Mouse (Mus musculus) natural killer cell, adult 2 months (primary cell): Measurements from ENCODE around the gene Cars.
A peak's percentile ranks its signal among the peaks of the same experiment; 100 is the strongest.

Experiments
- DNase-seq, 2 experiments: peaks; one replicate each; pipeline ENCODE4 v3.0.0; 2022; ENCODE audit warnings: low spot score in 2 of 2

Gene Cars

DNA sequence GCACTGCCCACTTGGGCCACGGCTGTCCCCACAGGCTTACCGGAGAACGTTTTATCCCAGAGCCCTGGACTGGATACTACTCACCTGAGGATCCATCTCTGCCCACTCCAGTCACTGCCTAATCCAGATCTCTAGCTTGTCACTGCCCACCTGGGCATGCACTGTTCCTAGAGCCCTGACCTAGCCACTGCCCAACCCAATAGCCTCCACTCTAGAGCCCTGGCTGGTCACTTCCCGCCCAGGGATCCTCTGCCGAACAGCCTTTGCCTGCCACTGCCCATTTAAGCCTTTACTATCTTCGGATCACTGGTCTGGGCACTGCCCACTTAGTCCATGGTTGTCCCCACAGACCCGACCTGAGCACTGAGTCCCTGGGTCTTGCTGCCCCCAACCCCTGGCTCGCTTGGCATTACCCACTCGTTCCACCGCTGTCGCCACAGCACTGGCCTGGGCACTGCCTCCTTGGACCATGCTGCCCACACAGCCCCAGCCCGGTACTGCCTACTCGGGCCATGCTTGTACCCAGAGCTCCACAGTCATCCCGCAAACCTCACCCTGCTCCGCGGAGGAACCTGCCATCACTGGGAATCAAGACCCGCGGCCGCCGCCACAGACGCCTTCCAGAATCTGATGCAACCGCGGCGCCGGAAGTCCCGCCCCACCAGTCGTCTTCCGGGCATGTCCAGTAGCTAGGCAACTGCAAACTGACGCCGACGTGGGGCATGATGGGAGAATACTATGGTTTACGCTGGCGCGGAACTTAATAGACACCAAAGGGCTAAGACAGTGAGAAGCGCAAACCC lies at the start of gene Cars:
Gene Cars (minus strand): TSS at position 663 of the 803 bp plus-strand sequence.
- peak; percentile 92 to 94 for DNase-seq

DNA sequence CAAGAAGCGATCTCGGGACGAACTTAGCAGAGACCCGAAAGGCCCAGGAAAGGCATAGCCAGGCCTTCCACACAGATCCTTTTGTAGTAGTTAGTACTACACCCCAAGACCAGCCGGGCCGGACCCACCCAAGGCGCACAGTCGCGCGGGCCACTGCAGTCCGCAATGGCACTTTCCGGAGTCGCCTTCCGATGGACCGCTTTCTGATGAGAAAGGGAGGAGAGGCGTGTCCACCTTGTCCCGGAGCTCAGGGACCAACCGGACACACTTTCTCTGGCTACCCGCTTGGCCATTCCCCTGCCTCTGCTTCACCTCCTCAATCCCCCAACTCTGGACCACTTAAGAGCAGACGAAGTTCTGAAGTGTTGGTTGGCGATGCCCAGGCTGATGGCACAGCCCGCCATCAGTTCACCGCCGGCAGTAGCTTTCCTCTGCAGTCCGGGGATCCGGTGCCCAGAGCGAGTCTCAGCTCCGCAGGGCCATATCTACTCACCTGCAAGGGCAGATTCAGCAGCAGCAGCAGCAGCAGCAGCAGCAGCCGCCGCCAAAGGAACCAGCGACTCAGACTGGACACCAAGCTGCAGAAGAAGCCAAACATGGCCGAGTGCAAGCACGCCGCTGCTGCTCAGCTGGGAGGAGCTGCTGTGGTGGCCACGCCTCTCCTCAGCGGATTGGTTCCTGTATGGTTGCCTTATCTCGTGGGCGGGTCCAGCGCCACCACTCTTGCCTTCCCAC lies 49.3 kb upstream of the Cars start, which contains the start of gene Tnfrsf22:
Gene Tnfrsf22 (minus strand): TSS at position 628 of the 735 bp plus-strand sequence.
- peak; percentile 75 to 80 for DNase-seq

DNA sequence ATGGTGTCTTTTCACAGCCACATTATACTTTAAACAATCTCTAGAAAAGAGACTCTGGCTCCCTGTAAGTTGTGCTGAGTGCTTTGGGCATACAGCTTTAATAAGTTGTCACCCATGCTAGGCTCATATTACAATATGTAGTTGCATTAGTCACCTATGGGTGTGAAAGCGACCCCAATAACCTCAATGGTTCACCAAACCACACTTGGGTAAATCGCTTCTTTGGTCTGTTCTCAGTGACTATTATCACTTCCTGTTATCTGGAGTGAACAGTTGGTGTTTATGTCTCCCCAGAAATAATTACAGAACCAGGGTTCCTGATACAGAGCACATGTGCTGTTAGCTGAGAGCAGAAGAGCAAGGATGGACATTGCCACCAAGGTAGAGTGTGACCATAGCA lies 44.1 kb upstream of the Cars start:
- peak in 1 of 2 experiments; percentile 44 for DNase-seq

DNA sequence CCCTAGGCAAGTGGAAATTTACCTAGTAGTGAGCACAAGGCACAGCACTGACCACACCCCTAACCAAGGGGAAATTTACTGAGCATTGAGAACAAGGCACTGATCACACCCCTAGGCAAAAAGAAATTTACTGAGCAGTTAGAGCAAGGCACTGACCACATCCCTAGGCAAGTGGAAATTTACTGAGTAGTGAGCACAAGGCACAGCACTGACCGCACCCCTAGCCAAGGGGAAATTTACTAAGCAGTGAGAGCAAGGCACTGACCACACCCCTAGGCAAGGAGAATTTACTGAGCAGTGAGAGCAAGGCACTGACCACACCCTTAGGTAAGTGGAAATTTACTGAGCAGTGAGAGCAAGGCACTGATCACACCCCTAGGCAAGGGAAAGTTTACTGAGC lies 36.8 kb upstream of the Cars start:
- DNase-seq, result peak; percentile 17 to 49

DNA sequence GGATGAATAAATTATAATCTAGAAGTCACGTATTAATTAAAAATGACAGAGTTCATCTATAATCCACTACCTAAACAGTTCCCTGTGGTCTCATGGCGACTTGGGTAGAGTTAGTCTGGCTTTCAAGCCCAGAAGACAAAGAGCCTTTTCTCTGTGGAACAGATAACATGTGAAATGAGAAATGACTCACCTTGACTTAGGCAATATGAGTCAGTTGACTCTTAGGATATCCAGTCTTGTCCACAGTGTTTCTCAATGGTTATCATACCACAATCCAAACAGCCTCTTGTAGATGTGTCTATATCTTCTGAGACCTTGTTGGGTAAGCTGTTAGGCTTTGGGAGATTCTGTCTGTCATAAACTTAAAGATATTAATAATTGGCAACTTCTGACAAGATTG lies 31.6 kb upstream of the Cars start:
- DNase-seq, result no peak

DNA sequence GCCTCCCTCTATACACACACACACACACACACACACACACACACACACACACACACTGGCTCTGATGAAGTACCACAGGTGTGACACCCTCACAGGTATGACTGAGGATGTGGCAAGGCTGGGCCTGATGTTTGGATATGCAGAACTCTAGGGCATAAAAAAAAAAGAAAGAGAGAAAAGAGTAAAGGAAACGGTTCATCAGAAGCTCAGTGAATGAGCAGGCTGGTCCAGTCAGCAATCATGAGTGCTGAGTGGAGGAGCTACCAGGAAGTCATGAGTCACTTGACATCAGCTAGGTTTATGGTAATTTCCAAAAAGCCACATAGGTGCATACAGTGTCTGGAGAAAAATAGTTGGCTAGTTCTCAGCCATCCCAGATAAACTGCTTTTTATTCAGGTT lies 29.6 kb upstream of the Cars start:
- peak; percentile 24 to 27 for DNase-seq

DNA sequence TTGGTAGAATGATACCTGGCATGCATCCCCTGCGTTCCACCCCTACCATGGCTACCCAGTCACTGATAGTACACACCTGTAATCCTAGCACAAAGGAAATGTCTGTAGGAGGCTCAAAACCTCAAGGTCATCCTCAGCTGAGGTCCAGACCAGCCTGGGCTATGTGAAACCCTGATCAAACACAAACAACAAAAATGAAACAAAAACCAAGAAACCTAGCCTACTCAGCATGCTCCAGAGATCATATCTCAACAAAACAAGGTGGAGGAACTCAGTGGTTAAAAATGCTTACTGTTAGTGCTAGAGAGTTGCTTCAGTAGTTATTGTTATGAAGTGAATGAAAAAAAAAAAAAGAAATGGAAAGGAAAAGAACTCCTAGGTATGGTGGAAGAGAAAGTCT lies 28.6 kb upstream of the Cars start, which contains the start of gene Tnfrsf26:
Gene Tnfrsf26 (minus strand): TSS at position 183 of the 400 bp plus-strand sequence.
- DNase-seq, result peak; percentile 25 to 34

DNA sequence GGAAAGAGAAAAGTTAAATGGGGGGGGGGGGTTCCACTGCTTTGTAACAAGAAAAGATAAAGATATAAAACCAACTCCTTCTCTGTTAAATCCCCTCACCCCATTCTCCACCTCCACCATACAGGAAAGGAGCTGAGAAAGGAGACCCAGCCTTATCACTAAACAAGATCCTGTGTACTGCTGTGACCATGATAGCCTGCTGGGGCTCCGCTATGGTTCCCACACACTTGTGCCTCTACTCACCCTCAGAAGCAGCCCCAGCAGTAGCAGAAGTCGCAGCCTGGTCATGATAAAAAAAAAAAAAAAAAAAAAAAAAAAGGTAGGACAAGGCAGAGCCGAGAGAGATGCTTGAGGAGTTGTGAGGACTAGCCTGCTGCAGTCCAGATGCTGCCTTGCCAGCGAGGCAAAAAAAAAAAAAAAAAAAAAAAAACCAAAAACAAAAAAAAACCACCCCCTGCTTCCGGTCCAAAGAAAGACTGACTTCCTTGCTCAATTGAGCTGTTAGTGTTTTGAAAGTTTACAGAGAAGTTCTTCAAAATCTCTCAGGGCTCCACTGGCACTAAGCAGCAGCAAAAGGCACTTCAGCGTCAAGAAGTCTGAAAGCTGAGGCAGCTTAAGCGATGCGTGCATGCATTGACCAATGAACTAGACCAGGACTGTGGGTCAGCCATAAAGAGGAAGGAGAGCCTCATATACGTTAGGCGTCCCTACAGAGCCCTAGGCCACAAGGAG lies 27.8 kb upstream of the Cars start:
- DNase-seq, result peak; percentile 35 to 39

DNA sequence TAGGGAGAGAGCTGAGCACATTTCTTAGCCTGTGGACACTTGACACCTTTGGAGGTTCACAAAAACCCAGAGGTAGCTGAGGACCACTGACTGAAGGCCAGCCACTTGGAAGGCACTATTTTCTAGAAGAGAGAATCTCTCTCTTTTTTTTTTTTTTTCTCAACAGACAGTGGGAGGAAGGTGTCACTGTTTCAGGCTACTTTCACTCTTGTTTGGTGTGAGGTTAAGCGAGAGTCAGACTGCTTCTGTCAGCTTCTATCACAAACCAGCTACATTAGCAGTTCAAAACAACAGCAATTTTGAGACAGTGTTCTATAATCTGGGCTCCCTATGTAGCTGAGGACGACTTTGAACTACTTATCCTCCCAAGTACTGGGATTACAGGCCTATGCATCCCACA lies 26.3 kb upstream of the Cars start:
- DNase-seq, result peak; percentile 35 to 36

DNA sequence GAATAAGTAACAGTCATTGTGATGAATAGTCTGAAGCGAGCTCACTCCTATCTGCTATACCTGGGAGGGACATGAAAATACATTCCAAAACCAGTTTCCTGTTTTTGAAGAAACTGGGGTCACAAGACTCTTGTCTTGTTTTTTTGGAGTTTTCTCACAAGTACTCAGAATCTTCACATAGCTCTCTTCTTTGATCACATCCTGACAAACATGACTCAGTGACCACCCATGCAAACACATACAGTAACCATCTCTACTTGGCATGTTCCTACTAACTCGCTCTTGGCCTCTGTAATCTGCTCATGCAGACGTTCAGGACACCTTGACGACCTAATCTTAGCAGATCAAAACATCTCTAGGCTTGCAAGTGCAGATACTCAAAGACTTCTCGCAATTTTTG lies 25.3 kb upstream of the Cars start:
- peak; percentile 51 to 53 for DNase-seq

DNA sequence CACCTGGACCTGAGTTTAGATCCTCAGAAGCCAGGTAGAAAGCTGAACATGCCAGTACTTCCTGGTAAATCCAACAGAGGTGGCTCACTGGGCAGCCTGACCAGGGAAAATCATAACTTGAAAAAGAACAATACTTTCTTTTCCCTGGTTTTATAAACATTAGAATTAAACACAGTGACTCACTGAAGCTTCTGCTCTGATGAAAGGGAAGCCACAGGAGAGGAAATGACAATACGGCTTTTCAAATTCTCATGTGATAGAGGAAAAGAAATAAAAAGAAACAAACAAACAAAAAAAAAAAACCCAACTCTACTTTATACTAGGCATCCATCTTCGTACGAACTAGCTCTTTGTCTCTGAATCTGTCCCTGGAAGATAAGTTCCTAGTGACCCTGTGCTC lies 24.7 kb upstream of the Cars start:
- no peak for DNase-seq

DNA sequence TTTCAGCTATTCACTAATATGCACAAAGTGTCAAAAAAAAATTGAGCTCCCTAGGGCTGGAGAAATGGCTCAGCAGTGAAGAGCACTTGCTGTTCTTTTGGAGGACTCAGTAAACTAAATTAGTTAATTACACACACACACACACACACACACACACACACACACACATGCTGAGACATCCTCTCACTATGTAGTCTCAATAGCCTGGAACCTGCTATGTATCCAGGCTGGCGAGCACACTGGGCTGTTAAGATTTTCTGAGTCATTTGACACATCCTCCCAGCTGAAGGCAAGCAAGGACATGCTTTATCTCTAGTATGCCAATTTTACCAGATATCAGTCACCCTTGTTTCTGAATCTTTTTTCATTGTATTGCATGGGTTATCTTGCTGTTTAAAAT lies 21.1 kb upstream of the Cars start:
- DNase-seq, result no peak

DNA sequence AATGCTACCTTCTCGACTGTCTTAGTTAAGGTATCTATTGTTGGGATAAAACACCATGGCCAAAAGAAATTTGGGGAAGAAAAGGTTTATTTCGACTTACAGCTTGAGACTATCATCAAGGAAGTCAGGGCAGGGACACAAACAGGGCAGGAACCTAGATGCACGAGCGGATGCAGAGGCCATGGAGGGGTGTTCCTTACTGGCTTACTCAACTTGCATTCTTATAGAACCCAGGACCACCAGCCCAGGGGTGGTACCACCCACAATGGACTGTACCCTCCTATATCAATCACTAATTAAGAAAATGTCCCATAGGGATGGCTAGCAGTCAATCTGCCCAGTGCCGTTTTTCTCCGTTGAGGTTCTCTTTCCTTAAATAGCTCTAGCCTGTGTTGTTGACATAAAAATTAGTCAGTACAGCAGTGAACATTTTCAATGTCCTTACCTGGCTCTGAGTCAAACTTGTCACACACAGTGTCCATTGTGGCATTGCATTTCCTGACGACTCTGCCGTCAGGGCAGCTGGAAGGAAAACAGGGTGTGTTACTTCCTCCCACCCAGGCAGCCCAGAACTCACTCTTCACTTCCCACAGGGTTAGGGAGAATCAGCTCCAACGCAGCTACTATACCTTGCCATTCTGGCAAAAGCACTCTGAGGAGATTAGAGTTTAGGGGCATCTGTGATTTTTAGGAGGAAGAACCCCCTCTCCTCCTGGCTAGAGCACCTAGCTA lies 14.7 kb upstream of the Cars start:
- DNase-seq, result no peak

DNA sequence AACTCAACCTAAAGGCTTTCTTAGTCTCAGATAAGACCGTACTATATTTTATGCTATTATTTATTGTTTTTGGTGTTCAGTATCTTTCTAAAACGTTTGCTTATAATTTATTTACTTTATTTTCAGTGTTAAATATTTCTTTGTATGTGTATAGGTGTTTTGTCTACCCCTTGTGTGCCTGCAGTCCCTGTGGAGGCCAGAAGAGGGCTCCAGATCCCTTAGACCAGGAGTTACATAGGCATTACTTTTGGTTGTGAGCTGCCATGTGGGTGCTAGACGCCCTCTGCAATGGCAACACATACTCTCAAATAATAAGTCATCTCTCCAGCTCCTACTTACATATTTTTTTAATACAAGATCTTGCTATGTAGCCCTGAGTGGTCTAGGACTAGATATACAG lies 12.3 kb upstream of the Cars start:
- DNase-seq, result peak in 1 of 2 experiments; percentile 37

DNA sequence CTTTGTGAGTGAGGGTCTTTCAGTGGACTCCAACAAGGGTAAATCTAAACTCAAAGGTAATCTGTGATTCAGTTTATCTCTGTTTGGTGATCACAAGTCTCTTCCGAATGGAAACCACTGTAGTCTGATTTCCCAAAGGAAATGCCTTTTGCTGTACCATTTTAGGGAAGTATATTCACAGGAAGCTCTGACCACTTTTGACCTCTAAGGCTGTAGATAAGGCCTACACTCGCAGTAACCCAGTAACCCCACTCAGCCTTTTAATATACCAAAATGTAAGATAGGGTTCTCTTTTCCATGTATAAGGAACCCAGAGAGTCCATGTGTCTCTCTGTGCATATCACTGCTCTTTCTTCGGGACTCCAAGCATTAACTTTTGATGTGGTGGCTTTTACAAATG lies 5.4 kb upstream of the Cars start:
- DNase-seq, result no peak

DNA sequence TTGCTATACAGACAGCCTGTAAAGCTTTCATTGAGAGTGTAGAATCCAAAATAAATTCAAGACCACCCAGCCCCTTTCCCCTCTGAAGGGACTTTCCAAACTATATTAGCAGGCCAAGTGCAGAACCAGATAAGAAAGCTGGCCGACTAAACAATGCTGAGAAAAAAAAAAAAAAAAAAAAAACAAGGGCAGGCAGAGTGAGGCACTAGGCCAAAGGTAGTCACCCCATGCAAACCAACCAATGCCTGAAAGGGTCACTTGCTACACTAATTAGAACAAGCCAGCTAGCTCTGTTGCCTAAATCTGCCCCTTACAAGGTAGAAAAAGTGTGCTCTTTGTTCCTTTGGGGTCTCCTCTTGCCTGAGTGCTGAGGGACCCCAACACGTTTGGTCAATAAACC lies 5.0 kb upstream of the Cars start:
- no peak for DNase-seq

DNA sequence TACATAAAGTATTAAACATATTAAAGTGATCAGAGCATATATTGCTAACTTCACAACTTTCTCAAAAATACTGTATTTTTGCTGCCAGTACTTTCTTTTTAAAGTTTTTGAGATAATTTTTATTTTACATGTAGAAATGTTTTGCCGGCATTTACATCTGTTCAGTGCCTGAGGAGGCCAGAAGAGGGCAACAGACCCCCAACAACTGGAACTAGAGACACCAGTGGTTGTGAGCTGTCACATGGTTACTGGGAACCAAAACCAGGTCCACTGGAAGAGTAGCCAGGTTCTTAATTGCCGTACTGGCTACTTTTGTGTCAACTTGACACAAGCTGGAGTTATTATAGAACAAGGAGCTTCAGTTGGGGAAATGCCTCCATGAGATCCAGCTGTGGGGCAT lies 1.8 kb upstream of the Cars start:
- no peak for DNase-seq

DNA sequence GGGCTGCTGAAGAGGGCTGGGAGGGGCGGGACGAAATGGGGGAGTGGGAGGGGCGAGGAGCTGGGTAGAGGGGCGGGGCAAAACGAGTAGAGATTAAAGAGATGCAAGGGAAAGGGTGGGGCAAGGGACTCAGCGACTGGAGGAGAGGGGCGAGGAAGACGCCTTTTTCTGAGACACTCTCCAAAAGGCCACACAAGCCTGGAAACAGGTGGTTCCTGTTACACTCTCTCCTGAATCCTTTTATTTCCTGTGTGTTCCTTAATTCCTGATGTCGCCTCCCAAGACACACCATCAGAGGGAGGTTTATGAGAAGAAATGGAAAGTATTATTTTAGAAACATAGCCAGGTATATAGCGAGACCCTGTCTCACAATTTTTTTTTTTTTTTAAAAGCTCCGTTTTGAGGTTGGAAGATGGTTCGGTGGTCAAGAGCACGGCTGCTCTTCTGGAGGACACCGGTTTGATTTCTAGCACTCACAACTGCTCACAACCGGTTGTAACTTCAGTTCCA lies 396 bp upstream of the Cars start:
- no peak for DNase-seq

DNA sequence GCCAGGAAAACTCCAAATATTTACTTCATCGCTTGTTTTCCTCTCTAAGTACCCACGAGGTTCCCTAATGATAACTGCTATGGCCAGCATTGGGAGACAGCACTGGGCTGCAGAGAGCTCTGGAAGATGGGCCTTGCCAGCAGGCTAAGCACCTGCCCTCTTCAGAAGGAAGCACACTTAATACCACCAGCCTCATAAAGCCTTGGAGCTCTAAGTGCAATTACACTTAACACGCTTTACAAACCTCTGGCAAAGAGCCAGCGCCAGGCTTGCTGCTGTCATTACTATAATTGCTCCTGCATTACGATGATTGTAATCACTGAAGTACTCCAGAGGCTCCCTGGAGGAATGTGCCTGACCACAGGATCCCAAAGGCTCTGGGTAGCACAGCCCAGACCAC lies 5.0 kb downstream of the Cars start:
- no peak for DNase-seq

DNA sequence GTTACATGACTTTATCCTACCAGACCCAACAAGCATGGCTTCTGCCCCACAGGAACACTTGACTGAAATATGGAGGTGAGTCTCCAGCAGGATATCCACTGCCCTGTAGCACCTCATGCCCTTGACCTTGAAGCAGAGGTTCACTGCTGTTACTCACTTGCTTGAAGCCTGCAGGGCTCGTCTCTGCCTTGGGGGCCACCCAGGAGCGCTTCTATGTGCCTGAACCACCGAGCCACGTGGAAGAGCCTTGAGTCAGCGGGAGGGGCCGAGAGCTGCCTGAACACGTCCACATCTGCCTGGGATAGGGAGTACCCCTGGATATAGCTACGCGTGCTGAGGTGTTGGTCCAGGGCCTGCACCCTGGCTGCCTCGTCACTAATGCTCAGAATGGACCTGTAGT lies 7.6 kb downstream of the Cars start:
- no peak for DNase-seq

DNA sequence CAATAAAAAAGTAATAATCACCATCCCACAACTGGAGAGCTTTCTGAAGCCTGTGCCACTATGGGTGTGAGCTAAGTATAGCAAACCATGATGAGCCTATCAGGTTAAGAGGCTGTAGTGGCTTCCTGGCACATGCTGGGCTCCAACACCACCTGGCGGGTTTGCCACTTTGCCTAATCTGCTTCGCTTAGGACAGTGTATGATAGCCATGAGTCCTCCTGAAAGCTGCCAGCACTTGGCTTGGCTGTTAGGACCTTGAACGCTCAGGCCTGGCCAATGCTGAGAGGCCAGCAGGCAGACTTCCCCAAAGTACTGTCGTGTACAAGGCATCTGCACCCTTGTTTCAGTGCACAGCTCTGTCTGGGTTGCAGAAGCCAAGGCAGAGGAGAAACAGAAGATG lies 11.9 kb downstream of the Cars start:
- DNase-seq, result no peak
